Mouse (Mus musculus) kidney, adult 9 months (tissue): ENCODE measurements around the gene H6pd.
"Not testable (repeated sequence)": the region's sequence is repeated elsewhere in the genome, so short reads cannot be mapped to it uniquely, and the experiment has no call there.

Experiments
- DNase-seq: peaks from one replicate; pipeline ENCODE4 v3.0.0; 2022

H6pd gene

GRCm38 (mm10) chr4:150008853-150009586, at the start of gene H6pd:
H6pd (minus strand) TSS chr4:150009023.
- DNase-seq = peak; percentile 93

GRCm38 (mm10) chr4:150057722-150058121, 48.9 kb upstream of the H6pd start:
- no peak for DNase-seq

- DNase-seq = no peak
These were observed 47.3 kb upstream of the H6pd start for GRCm38 (mm10) chr4:150056171-150056570.

GRCm38 (mm10) chr4:150052380-150052779, 43.6 kb upstream of the H6pd start:
- DNase-seq = no peak

DNA sequence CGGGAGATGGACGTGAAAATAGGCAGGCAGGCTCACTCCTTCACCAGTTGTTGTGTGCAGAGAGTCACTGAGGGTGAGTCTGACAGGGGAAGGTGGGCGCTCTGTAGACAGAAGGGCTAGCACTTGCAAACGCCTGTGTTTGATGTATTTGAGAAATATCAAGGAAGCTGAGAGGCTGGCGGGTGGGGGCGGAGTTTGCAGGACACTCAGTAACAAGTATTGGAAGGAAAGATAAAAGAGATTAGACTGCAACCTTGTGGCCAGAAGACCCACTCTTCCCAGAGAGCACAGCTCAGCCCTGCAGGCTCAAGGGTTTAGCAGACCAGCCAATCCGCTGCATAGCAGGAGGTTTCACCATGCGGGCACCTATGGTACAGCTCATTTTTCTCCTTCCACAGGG, 42.7 kb upstream of the H6pd start:
- DNase-seq = no peak

DNA sequence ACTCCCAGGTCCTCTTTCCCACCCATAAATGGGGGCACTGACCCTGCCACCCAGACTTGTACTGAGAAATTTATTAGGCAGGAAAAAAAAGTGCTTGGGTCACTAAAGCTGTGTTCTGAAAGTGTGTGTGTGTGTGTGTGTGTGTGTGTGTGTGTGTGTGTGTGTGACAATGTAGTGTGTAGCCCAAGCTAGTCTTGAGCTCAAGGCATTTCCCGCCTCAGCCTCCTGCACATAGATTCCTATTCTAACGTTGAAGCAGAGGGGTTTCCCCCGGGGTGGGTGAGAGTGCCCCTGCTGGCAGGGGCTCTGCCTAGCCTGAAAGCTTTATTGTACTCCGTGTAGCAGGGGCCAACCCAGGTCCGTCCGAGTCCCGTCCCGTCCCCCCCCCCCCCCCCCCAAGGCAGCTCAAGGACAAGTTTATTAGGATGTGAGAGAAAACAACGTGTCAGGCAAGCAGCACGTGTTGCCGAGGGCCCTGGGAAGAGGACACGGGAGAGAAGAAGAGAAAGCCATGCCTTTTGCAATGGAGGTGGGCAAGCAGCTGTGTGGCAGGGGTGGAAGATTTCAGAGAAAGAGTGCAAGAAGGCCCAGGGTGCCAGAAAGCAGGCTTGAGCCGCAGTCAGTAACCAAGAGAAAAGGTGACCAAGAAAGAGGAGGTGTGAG, 40.9 kb upstream of the H6pd start:
- DNase-seq = no peak

GRCm38 (mm10) chr4:150049157-150049513, 40.3 kb upstream of the H6pd start:
- no peak for DNase-seq

DNA sequence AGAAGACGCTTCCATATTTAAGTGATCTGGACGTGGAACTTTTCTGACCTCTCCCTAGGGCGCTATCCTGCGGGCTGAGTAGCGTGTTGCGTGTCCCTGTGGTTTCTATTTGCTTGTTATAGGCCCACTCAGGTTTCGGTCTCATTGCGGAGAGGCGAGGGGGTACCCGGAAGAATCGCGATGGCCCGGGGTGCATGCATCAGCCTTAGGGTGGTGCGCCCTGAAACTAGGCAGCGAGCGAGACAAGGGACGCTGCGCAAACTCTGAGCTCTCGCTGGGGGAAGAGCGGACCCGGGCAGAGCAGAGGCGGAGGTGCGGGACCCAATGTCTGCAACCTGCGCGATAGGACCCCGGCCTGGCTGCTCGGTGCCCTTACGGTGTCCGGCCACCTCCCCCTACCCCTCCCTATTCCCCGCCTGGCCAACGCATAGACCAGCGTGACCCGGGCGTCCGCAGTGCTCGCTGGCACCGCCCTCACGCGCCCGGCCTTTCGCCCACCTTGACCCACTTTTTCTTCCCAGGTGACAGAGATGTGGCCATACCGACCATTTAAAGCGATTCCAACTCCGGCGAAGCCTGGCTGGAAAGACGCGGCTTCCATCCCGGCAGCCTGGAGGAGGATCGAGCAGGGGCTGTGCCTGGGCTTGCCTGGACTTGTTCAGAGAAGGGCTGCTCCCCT, 39.8 kb upstream of the H6pd start:
- DNase-seq = peak; percentile 20

- peak; percentile 71 for DNase-seq
These were observed 39.2 kb upstream of the H6pd start for GRCm38 (mm10) chr4:150048038-150048437.

DNA sequence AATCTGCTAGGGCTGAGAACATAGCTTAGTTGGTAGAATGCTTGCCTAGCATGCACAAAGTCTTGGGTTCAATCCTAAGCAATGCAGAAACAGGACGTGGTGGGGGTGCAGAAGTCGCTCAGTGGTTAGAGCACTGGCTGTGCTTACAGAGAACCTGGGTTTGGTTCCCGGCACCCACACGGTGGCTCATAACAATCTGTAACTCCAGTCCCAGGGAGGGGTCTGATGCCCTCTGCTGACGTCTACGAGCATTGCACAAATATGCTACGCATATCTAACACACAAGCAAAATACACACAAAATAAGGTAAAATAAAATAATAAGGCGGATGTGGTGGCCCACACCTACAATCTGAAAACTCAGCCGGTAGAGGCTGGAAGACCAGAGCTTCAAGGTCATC, 34.8 kb upstream of the H6pd start:
- no peak for DNase-seq

DNA sequence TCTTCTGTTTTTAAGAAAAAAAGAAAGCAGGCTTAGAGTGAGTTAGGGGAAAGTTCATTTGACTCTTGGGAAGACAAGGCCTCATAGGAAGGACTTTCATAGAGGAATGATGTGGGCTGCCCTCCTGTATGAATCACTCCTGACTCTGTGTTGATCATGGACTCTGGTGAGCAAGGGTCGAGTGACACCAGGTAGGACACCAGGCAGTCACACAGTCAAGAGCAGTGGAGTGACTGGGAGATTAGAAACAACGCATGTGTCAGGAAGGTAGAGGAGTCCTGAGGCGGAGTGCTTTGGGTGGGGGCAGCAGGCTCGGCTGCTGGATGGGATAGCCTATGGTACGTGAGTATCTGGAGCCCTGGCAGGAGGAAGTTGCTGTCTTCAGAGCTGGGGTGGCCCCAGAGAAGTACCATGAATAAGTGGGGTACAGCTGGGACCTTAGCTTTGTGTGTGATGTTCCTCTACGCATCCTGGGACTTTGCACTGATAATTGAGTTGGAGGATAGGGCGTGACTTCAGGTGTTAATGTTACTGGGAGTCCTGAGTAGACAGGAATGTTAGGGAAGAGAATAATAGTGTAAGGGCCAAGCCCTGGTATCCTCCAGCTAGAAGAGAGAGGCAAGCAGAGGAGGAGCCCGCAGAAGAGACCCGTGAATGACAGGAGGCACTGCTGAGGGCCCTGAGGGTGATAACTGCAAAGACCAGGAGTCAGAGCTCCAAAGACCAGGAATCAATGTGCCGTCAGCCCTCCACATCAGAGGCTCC, 32.7 kb upstream of the H6pd start:
- no peak for DNase-seq

DNA sequence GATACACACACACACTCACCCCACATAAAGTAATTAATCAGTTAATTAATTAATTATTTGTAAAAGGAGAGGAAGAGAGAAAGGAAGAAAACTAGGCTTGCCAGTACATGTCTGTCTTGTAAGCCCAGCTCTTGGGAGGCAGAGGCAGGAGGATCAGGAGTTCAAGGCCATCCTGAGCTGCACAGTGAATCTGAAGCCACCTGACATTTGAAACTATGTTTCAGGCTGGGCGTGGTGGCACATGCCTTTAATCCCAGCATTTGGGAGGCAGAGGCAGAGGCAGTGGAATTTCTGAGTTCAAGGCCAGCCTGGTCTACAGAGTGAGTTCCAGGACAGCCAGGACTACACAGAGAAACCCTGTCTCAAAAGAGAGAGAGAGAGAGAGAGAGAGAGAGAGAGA, 32.0 kb upstream of the H6pd start:
- DNase-seq = not testable (repeated sequence)

DNA sequence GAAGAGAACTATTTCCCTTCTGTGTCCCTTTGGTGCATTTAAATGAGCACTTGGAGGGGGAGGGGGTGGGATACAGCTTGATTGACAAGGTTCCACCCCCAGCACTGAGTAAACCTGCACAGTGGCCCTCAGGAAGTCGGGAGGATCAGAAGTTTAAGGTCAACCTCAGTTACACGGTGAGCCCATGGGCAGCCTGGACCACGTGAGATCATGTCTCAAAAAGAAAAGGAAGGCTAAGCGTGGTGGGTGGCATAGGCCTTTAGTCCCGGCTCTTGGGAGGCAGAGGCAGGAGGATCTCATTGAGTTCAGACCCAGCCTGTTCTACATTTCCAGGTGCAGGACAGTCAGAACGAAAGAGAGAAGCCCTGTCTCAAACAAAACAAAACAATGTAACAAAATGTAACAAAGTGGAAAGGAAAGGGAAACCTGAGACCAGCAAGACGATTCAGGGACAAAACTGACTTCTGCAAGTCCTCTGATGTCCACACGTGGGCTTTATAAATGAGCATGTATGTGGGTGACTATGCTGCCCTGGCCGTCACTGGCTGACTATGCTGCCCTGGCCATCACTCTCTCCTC, 31.3 kb upstream of the H6pd start:
- DNase-seq = no peak

GRCm38 (mm10) chr4:150038533-150038932, 29.7 kb upstream of the H6pd start:
- DNase-seq = no peak

- no peak for DNase-seq
These were observed 27.3 kb upstream of the H6pd start for GRCm38 (mm10) chr4:150036094-150036493.

- DNase-seq = peak; percentile 88
These were observed 26.5 kb upstream of the H6pd start for GRCm38 (mm10) chr4:150035280-150035679.

DNA sequence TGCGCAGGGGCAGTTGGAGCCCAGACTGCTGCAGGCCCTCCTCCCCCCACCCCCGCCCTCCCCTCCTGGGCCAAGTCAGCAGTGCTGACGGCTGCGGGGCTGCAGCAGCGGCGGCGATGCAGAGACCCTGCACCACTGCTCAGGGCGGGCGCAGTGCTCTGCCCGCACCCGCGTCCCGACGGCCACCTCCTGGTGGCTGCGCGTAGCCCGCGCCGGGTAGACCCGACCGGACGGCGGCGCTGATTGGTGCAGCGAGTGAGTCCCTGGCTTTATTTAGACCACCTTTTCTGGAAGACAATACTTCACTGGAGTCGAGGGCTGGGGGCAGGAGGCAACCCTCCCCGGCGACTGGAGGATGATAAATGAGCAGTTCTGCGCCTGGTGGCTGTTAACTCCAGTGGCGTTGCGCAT, 24.4 kb upstream of the H6pd start:
- DNase-seq = no peak

GRCm38 (mm10) chr4:150031234-150031890, 22.5 kb upstream of the H6pd start:
- DNase-seq = peak; percentile 59

GRCm38 (mm10) chr4:150030449-150031233, 21.8 kb upstream of the H6pd start:
- DNase-seq = no peak

DNA sequence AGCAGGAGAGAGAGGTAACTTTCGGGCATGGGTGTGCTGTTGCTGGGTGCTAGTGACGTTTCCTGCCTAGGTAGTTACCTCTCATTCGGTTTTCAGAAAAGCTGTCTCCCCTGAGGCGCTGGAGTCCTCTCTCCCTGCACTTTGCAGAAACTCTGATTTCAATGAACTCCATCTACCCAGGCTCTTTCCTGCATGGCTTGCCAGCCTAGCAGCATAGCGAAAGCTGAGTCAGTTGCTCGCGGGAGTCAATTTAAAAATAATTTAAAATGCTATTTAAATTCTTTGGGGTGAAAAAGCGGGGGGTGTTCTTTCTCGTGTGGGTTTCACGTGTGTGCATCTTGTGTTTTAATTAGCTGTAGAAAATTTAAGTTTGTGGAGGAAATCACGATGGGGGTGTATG, 21.1 kb upstream of the H6pd start:
- no peak for DNase-seq

DNA sequence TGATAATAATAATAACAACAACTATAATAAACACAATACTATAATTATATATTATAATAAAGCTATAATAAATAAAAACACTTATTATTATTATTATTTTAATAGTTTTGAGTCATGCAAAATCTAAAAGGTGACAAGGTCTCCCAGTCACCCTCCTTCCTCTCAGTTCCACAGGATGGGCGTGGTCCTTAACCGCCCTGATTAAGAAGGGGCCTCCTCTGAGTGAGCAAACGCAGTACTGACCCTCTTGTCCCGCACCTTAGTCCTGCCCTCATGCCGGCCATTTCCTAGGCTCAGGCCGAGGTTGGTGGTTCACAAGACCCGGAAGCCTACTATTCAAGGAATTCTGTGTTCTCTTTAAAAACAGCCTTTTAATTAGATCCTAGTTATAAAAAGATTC, 14.7 kb upstream of the H6pd start:
- DNase-seq = no peak
